Mouse (Mus musculus) limb, embryonic 14.5 days (tissue): ENCODE measurements around the gene March2. TPM values are rescaled to one million over a fixed set of nuclear protein-coding genes. Genes with fewer than 3 reads are reported as not detected.
A peak's percentile ranks its signal among the peaks of the same experiment; 100 is the strongest.
"Not testable (repeated sequence)": the region's sequence is repeated elsewhere in the genome, so short reads cannot be mapped to it uniquely, and the experiment has no call there.

Source experiments
- ATAC-seq: fragments of 200-750 bp; cut with Nextera tagmentation; 2 replicates; pipeline ENCODE4 v1.8.0; 2017; ENCODE audit warnings: low read depth, moderate number of reproducible peaks, moderate TSS enrichment; ENCODE audit not compliant: low FRiP score
- DNase-seq: peaks from one replicate; pipeline ENCODE4 v3.0.0-alpha.2; 2015; ENCODE audit warnings: low spot score
- H3K27ac ChIP-seq: fragments of 300-500 bp; sonication (generic); replicated peaks from 2 replicates; pipeline ENCODE4 v1.5.1; 2014; ENCODE audit warnings: low read depth, mild to moderate bottlenecking, low read length, moderate library complexity, mixed read lengths
- H3K27me3 ChIP-seq: fragments of 300-500 bp; sonication (generic); 2 replicates; pipeline ENCODE4 v1.6.1; 2014; ENCODE audit warnings: low read length, mixed read lengths; ENCODE audit not compliant: control insufficient read depth, insufficient read depth
- H3K36me3 ChIP-seq: fragments of 300-500 bp; sonication (generic); 2 replicates; pipeline ENCODE4 v1.6.1; 2014; ENCODE audit warnings: mild to moderate bottlenecking, low read length, moderate library complexity, mixed read lengths; ENCODE audit not compliant: control insufficient read depth, insufficient read depth
- H3K4me1 ChIP-seq: fragments of 300-500 bp; sonication (generic); 2 replicates; pipeline ENCODE4 v1.6.1; 2014; ENCODE audit warnings: antibody characterized with exemption, low read length, mixed read lengths; ENCODE audit not compliant: control insufficient read depth, insufficient read depth
- H3K4me2 ChIP-seq: fragments of 300-500 bp; sonication (generic); replicated peaks from 2 replicates; pipeline ENCODE4 v1.6.1; 2014; ENCODE audit warnings: low read depth, mild to moderate bottlenecking, low read length, moderate library complexity; ENCODE audit not compliant: severe bottlenecking
- H3K4me3 ChIP-seq: fragments of 300-500 bp; sonication (generic); replicated peaks from 2 replicates; pipeline ENCODE4 v1.5.1; 2014; ENCODE audit warnings: low read length
- H3K9ac ChIP-seq: fragments of 300-500 bp; sonication (generic); 2 replicates; pipeline ENCODE4 v1.6.1; 2014; ENCODE audit warnings: mild to moderate bottlenecking, low read depth, low read length, moderate library complexity; ENCODE audit not compliant: severe bottlenecking
- H3K9me3 ChIP-seq: fragments of 300-500 bp; sonication (generic); 2 replicates; pipeline ENCODE4 v1.6.1; 2016; ENCODE audit warnings: low read length; ENCODE audit not compliant: control insufficient read depth
- POLR2A ChIP-seq: fragments of 200-500 bp; IDR thresholded peaks from 2 replicates; pipeline ENCODE4 v1.8.0; 2012; ENCODE audit warnings: inconsistent platforms, mild to moderate bottlenecking, moderate library complexity, borderline replicate concordance; ENCODE audit not compliant: insufficient read depth, insufficient read length; ENCODE audit errors: extremely low read depth
- WGBS: fragments of 180-500 bp; shearing (Covaris S2); extraction: QIAGEN DNeasy Blood & Tissue Kit; methylation state at CpG from one replicate; pipeline ENCODE4 v1.1.7; 2014; 5-methylcytosine and 5-hydroxymethylcytosine counted together
- polyA plus RNA-seq, 2 experiments: library from polyadenylated mRNA; depleted of rRNA in 1 of 2; stranded (reverse) in 1 of 2; unstranded in 1 of 2; fragments of >200 nt; fragmentation: Nextera tagmentation in 1 of 2; extraction: Ambion mirVana in 1 of 2; gene quantifications; 2 replicates each; pipeline versions ENCODE4 v1.2.1 to v1.2.3; 2012 to 2014

March2 gene
- polyA plus RNA-seq, 2 experiments, result 42.7 to 58.1 TPM

GRCm38 (mm10) chr17:33749451-33749850 lies 31.0 kb upstream of the March2 start:
- DNase-seq (no peak), ATAC-seq (no peak)
- Histone ChIP-seq H3K4me1 (no peaks in the 10 kb centered on the region; the same call in 1 of the 2 replicates), H3K27ac (no peak overlapping the region), H3K27me3 (no peaks in the 10 kb centered on the region), H3K9me3 (no peaks in the 10 kb centered on the region), H3K36me3 (peaks cover 59% of the 10 kb centered on the region), H3K4me3 (no peak overlapping the region), H3K4me2 (no peak overlapping the region), H3K9ac (no peak overlapping the region)
- WGBS, result 96% methylated on average over 5 of the region's 5 CpGs
- no peak for TF ChIP-seq POLR2A

GRCm38 (mm10) chr17:33746011-33746410 lies 27.5 kb upstream of the March2 start:
- 80% methylated on average over 2 of the region's 2 CpGs for WGBS
- Histone ChIP-seq H3K9ac (no peak overlapping the region), H3K4me3 (no peak overlapping the region), H3K9me3 (no peaks in the 10 kb centered on the region), H3K27me3 (no peaks in the 10 kb centered on the region), H3K36me3 (peaks cover 51% of the 10 kb centered on the region), H3K4me1 (no peaks in the 10 kb centered on the region), H3K27ac (no peak overlapping the region), H3K4me2 (no peak overlapping the region)
- no peak for TF ChIP-seq POLR2A
- ATAC-seq, result no peak
- DNase-seq, result peak; percentile 40

GRCm38 (mm10) chr17:33744686-33745384 lies 26.4 kb upstream of the March2 start:
- no peak overlapping the region for H3K9ac ChIP-seq
- no peak overlapping the region for H3K27ac ChIP-seq
- H3K27me3 ChIP-seq, result no peaks in the 10 kb centered on the region
- H3K4me3 ChIP-seq, result no peak overlapping the region
- H3K36me3 ChIP-seq, result peaks cover 39% of the 10 kb centered on the region
- DNase-seq (no peak), ATAC-seq (no peak)
- TF ChIP-seq POLR2A, result no peak
- WGBS, result 85% methylated on average over 5 of the region's 5 CpGs
- H3K9me3 ChIP-seq, result no peaks in the 10 kb centered on the region
- no peak overlapping the region for H3K4me2 ChIP-seq
- no peaks in the 10 kb centered on the region for H3K4me1 ChIP-seq

- ATAC-seq (no peak), DNase-seq (no peak)
- no peaks in the 10 kb centered on the region for H3K4me1 ChIP-seq
- no peak overlapping the region for H3K27ac ChIP-seq
- peaks cover 17% of the 10 kb centered on the region for H3K36me3 ChIP-seq
- no peaks in the 10 kb centered on the region for H3K9me3 ChIP-seq
- no peaks in the 10 kb centered on the region for H3K27me3 ChIP-seq
- 95% methylated on average over 1 of the region's 1 CpGs for whole genome bisulfite sequencing
- H3K4me2 ChIP-seq, result no peak overlapping the region
- no peak for TF ChIP-seq POLR2A
- H3K4me3 ChIP-seq, result no peak overlapping the region
- no peak overlapping the region for H3K9ac ChIP-seq
Observed at GRCm38 (mm10) chr17:33742420-33742819, 23.9 kb upstream of the March2 start.

GRCm38 (mm10) chr17:33733526-33733925 lies 15.1 kb upstream of the March2 start:
- H3K9me3 ChIP-seq, ATAC-seq, H3K27ac ChIP-seq, H3K9ac ChIP-seq, H3K4me2 ChIP-seq, H3K36me3 ChIP-seq, H3K4me3 ChIP-seq, DNase-seq, H3K4me1 ChIP-seq, H3K27me3 ChIP-seq: not testable (repeated sequence)
- 76% methylated on average over 10 of the region's 10 CpGs for WGBS

- not testable (repeated sequence) for H3K9ac ChIP-seq, DNase-seq, H3K27me3 ChIP-seq, H3K4me3 ChIP-seq, H3K27ac ChIP-seq, H3K4me2 ChIP-seq, H3K36me3 ChIP-seq, H3K4me1 ChIP-seq, H3K9me3 ChIP-seq, ATAC-seq
- 75% methylated on average over 9 of the region's 9 CpGs for WGBS
Observed at GRCm38 (mm10) chr17:33732556-33733083, 14.2 kb upstream of the March2 start.
